Mouse (Mus musculus) NIH3T3 (cell line): ENCODE results near the gene Fbxw7.
A peak's percentile ranks its signal among the peaks of the same experiment; 100 is the strongest.

Experiments used
- DNase-seq: peaks from one replicate; pipeline ENCODE4 v3.0.0-alpha.2; 2012; ENCODE audit warnings: low read depth

Fbxw7 gene

GRCm38 (mm10) chr3:84952135-84952534, 137.1 kb downstream of the Fbxw7 start:
- peak; percentile 83 for DNase-seq

- peak; percentile 10 for DNase-seq
Measured at GRCm38 (mm10) chr3:84952585-84953187, 137.6 kb downstream of the Fbxw7 start.

GRCm38 (mm10) chr3:84955011-84955775, 140.1 kb downstream of the Fbxw7 start:
- no peak for DNase-seq

GRCm38 (mm10) chr3:84955857-84956256, 140.8 kb downstream of the Fbxw7 start:
- DNase-seq = no peak

GRCm38 (mm10) chr3:84965156-84965555, 150.1 kb downstream of the Fbxw7 start:
- DNase-seq = no peak

- DNase-seq = peak; percentile 11
Measured at GRCm38 (mm10) chr3:84967364-84967763, 152.3 kb downstream of the Fbxw7 start.

GRCm38 (mm10) chr3:84971561-84971960, 156.5 kb downstream of the Fbxw7 start:
- DNase-seq = no peak

GRCm38 (mm10) chr3:84972881-84973280, 157.8 kb downstream of the Fbxw7 start:
- DNase-seq = no peak

GRCm38 (mm10) chr3:84974193-84974592, 159.1 kb downstream of the Fbxw7 start:
- no peak for DNase-seq

- DNase-seq = no peak
Measured at GRCm38 (mm10) chr3:84978676-84979075, 163.6 kb downstream of the Fbxw7 start.

GRCm38 (mm10) chr3:84980158-84980557, 165.1 kb downstream of the Fbxw7 start:
- no peak for DNase-seq

- DNase-seq = no peak
Measured at GRCm38 (mm10) chr3:84982688-84983087, 167.6 kb downstream of the Fbxw7 start.

- DNase-seq = no peak
Measured at GRCm38 (mm10) chr3:84985121-84985625, 170.1 kb downstream of the Fbxw7 start.

GRCm38 (mm10) chr3:84988880-84989279, 173.8 kb downstream of the Fbxw7 start:
- DNase-seq = no peak

- DNase-seq = no peak
Measured at GRCm38 (mm10) chr3:85005257-85005656, 190.2 kb downstream of the Fbxw7 start.

- no peak for DNase-seq
Measured at GRCm38 (mm10) chr3:85012889-85013288, 197.8 kb downstream of the Fbxw7 start.

GRCm38 (mm10) chr3:85015667-85016066, 200.6 kb downstream of the Fbxw7 start:
- DNase-seq = no peak

GRCm38 (mm10) chr3:85020137-85020536, 205.1 kb downstream of the Fbxw7 start:
- no peak for DNase-seq

GRCm38 (mm10) chr3:85021816-85022215, 206.7 kb downstream of the Fbxw7 start:
- no peak for DNase-seq

GRCm38 (mm10) chr3:85022800-85023199, 207.7 kb downstream of the Fbxw7 start:
- DNase-seq = peak; percentile 43

- DNase-seq = no peak
Measured at GRCm38 (mm10) chr3:85024237-85024636, 209.2 kb downstream of the Fbxw7 start.

GRCm38 (mm10) chr3:85024817-85025705, 210.0 kb downstream of the Fbxw7 start:
- no peak for DNase-seq
